Mouse (Mus musculus) embryonic fibroblast, embryonic 13.5 days (primary cell): Measurements from ENCODE around the gene Lamtor3.

Experiments
- CTCF ChIP-seq: IDR thresholded peaks from 2 replicates; pipeline ENCODE4 v1.5.1; 2011; ENCODE audit warnings: mild to moderate bottlenecking, control low read depth, low read length, moderate library complexity, borderline replicate concordance; ENCODE audit not compliant: insufficient read depth
- POLR2A ChIP-seq: IDR thresholded peaks from 2 replicates; pipeline ENCODE4 v1.6.1; 2011; ENCODE audit warnings: low read depth, mild to moderate bottlenecking, control low read depth, low read length, moderate library complexity

DNA sequence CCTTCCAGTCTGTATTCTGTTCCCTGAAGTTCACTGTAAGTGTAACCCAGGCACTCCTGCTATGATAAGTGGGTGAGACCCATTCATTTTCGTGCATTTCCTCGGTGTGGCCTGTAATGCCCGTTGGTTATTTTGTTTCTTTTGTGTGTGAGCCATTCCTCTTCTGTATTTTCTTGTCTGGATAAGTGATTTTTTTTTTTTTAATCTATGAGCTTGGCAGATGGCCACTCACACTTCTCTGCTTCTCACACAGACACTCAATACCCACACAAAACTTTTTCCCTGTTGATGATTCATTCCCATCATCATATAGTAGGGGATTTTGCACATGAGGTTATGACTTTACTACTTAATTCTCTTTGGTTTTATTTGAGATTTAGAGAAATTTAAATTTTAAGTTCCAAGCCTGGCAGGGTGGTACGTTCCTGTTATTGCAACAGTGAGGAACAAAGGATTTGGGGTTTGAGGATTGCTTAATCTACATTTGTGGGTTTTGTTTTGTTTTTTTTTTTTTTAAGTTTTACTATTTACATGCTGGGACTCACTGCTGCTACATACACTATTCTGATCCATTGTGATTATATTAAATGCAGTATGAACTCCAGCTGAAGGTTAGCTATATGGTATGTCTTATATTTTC lies 38.1 kb upstream of the Lamtor3 start:
- TF ChIP-seq POLR2A (no peak), CTCF (no peak)
